Mouse (Mus musculus): ENCODE measurements around the gene Pxylp1. TPM values are rescaled to one million over a fixed set of nuclear protein-coding genes. Genes with fewer than 3 reads are reported as not detected.

Gene Pxylp1
- polyA plus RNA-seq, 1 experiment from 2014 or later = 13.8 TPM

DNA sequence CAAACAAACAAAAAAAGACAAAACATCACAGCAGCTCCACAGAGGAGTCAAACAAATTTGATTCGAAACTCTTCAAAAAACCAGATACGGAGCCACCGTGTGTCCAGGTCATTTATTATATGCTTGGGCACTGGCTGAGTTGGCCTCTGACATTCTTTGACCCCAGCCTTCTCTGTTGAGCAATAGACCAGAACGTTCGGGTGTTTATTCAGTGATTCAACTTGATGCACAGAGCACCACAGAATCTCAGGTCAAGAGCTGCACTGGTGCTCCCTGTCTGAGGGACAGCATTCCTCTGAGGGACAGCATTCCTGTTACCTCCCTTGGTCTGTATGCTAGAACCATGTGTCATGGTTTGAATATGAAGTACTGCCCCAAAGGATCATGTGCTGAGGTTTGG, 1.1 kb upstream of the Pxylp1 start:
- H3K27me3 ChIP-seq (ENCODE audit: insufficient read depth, low read length) = no peaks in the 10 kb centered on the region; the same call in 1 of the 2 replicates
- no peak for DNase-seq (ENCODE audit: low spot score)
- no peak for ATAC-seq (replicated peaks; ENCODE audit: low FRiP score, low read depth)
- no peaks in the 10 kb centered on the region; the same call in 1 of the 2 replicates for H3K4me1 ChIP-seq (replicated peaks; ENCODE audit: insufficient read depth, low read length)
- 43% methylated on average over 5 of the region's 5 CpGs for WGBS
- no peak overlapping the region for H3K9ac ChIP-seq (ENCODE audit: low read depth, low read length)
- H3K4me2 ChIP-seq (ENCODE audit: low read length) = no peak overlapping the region
- TF ChIP-seq CTCF (IDR thresholded peaks at IDR 0.05; ENCODE audit: low read depth) = no peak
- no peaks in the 10 kb centered on the region for H3K36me3 ChIP-seq (ENCODE audit: insufficient read depth, low read length)
- H3K9me3 ChIP-seq (replicated peaks; ENCODE audit: low read length) = no peaks in the 10 kb centered on the region
- no peak overlapping the region for H3K27ac ChIP-seq
- no peak overlapping the region for H3K4me3 ChIP-seq (replicated peaks; ENCODE audit: low read depth, low read length)

DNA sequence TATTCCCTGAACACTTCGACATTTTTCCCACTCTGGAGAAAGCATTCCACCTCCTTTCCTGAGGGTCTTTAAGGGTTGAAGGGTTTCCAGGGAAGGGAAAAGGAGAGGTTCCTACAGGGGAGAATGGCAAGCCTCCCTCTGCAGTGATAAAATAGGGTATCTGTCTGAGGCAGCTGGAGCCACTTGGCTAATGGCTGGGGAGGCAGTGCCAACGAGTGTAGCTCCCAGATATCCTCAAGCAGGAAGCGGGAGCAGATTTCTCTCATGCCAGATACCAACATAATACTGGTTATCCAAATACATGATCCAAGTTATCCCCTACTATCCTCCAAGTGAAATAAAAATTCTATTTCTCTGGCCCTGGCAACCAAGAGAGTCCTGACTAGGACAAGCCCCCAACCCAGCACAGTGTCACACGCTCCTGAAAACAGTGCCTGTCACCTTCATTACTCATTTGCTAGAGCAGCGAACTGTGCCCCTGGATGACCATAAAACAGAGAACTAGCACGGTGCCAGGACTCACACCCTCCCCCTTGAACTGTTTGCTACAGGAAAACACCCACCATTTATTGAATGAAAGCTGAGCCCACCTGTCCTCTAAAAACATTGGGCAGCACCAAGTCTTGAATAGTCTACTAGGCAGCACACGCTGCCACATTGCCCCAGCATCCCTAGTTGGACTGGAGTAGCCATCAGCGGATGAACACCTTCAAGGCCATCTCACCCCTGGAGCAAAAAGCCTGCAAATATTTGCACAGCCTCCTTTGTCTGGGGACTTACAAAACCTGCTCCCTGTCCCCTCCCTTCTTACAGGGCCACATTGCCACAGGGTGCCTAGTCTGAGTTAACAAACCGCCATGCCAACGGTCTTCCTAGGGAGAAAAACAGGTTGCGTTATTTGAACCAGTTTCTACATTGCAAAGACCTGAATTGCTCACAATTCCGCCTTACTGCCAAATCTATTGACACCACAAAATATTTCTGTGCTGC, 833 bp downstream of the Pxylp1 start:
- TF ChIP-seq CTCF (IDR thresholded peaks at IDR 0.05; ENCODE audit: low read depth) = no peak
- Histone ChIP-seq H3K4me1 (replicated peaks; ENCODE audit: insufficient read depth, low read length) (no peaks in the 10 kb centered on the region; the same call in 1 of the 2 replicates), H3K27me3 (ENCODE audit: insufficient read depth, low read length) (no peaks in the 10 kb centered on the region; the same call in 1 of the 2 replicates), H3K4me2 (ENCODE audit: low read length) (no peak overlapping the region), H3K36me3 (ENCODE audit: insufficient read depth, low read length) (no peaks in the 10 kb centered on the region), H3K4me3 (replicated peaks; ENCODE audit: low read depth, low read length) (no peak overlapping the region), H3K9ac (ENCODE audit: low read depth, low read length) (no peak overlapping the region), H3K27ac (no peak overlapping the region), H3K9me3 (replicated peaks; ENCODE audit: low read length) (no peaks in the 10 kb centered on the region)
- 59% methylated on average over 12 of the region's 12 CpGs for WGBS
- no peak for DNase-seq (ENCODE audit: low spot score)
- no peak for ATAC-seq (replicated peaks; ENCODE audit: low FRiP score, low read depth)

- H3K9me3 ChIP-seq (replicated peaks; ENCODE audit: low read length) = no peaks in the 10 kb centered on the region
- H3K9ac ChIP-seq (ENCODE audit: low read depth, low read length) = no peak overlapping the region
- ATAC-seq (replicated peaks; ENCODE audit: low FRiP score, low read depth) (no peak), DNase-seq (ENCODE audit: low spot score) (no peak)
- no peak overlapping the region for H3K4me2 ChIP-seq (ENCODE audit: low read length)
- H3K4me3 ChIP-seq (replicated peaks; ENCODE audit: low read depth, low read length) = no peak overlapping the region
- 87% methylated on average over 6 of the region's 6 CpGs for WGBS
- no peaks in the 10 kb centered on the region; the same call in 1 of the 2 replicates for H3K4me1 ChIP-seq (replicated peaks; ENCODE audit: insufficient read depth, low read length)
- H3K36me3 ChIP-seq (ENCODE audit: insufficient read depth, low read length) = no peaks in the 10 kb centered on the region
- H3K27me3 ChIP-seq (ENCODE audit: insufficient read depth, low read length) = no peaks in the 10 kb centered on the region; the same call in 1 of the 2 replicates
- no peak overlapping the region for H3K27ac ChIP-seq
- TF ChIP-seq CTCF (IDR thresholded peaks at IDR 0.05; ENCODE audit: low read depth) = no peak
Observed at GRCm38 (mm10) chr9:96890756-96891155, 1.7 kb downstream of the Pxylp1 start.

GRCm38 (mm10) chr9:96890266-96890665, 2.2 kb downstream of the Pxylp1 start:
- ATAC-seq (replicated peaks; ENCODE audit: low FRiP score, low read depth) (no peak), DNase-seq (ENCODE audit: low spot score) (no peak)
- Histone ChIP-seq H3K27me3 (ENCODE audit: insufficient read depth, low read length) (no peaks in the 10 kb centered on the region; the same call in 1 of the 2 replicates), H3K9ac (ENCODE audit: low read depth, low read length) (no peak overlapping the region), H3K4me2 (ENCODE audit: low read length) (0 out of 2 replicates have a peak overlapping the region, but pooled peaks have one; percentile 97), H3K4me3 (replicated peaks; ENCODE audit: low read depth, low read length) (no peak overlapping the region), H3K4me1 (replicated peaks; ENCODE audit: insufficient read depth, low read length) (no peaks in the 10 kb centered on the region; the same call in 1 of the 2 replicates), H3K36me3 (ENCODE audit: insufficient read depth, low read length) (no peaks in the 10 kb centered on the region), H3K27ac (no peak overlapping the region), H3K9me3 (replicated peaks; ENCODE audit: low read length) (no peaks in the 10 kb centered on the region)
- 88% methylated on average over 6 of the region's 6 CpGs for WGBS
- no peak for TF ChIP-seq CTCF (IDR thresholded peaks at IDR 0.05; ENCODE audit: low read depth)

GRCm38 (mm10) chr9:96889345-96890021, 3.0 kb downstream of the Pxylp1 start:
- no peaks in the 10 kb centered on the region for H3K36me3 ChIP-seq (ENCODE audit: insufficient read depth, low read length)
- peak; percentile 73 for TF ChIP-seq CTCF (IDR thresholded peaks at IDR 0.05; ENCODE audit: low read depth)
- H3K4me2 ChIP-seq (ENCODE audit: low read length) = peak overlapping the region; percentile 97
- ATAC-seq (replicated peaks; ENCODE audit: low FRiP score, low read depth) (peak; percentile 85), DNase-seq (ENCODE audit: low spot score) (peak; percentile 83)
- peak overlapping the region; percentile 86 for H3K9ac ChIP-seq (ENCODE audit: low read depth, low read length)
- peak overlapping the region; percentile 63 for H3K4me3 ChIP-seq (replicated peaks; ENCODE audit: low read depth, low read length)
- no peaks in the 10 kb centered on the region; the same call in 1 of the 2 replicates for H3K27me3 ChIP-seq (ENCODE audit: insufficient read depth, low read length)
- peak overlapping the region; percentile 81 for H3K27ac ChIP-seq
- WGBS = under 1% methylated on average over 60 of the region's 66 CpGs
- no peaks in the 10 kb centered on the region for H3K9me3 ChIP-seq (replicated peaks; ENCODE audit: low read length)
- no peaks in the 10 kb centered on the region; the same call in 1 of the 2 replicates for H3K4me1 ChIP-seq (replicated peaks; ENCODE audit: insufficient read depth, low read length)

GRCm38 (mm10) chr9:96888742-96889344, 3.6 kb downstream of the Pxylp1 start:
- no peak overlapping the region for H3K27ac ChIP-seq
- ATAC-seq (replicated peaks; ENCODE audit: low FRiP score, low read depth) = peak; percentile 12
- peak overlapping the region; percentile 97 for H3K4me2 ChIP-seq (ENCODE audit: low read length)
- under 1% methylated on average over 36 of the region's 37 CpGs for WGBS
- TF ChIP-seq CTCF (IDR thresholded peaks at IDR 0.05; ENCODE audit: low read depth) = no peak
- H3K36me3 ChIP-seq (ENCODE audit: insufficient read depth, low read length) = no peaks in the 10 kb centered on the region
- peak overlapping the region; percentile 86 for H3K9ac ChIP-seq (ENCODE audit: low read depth, low read length)
- peak overlapping the region; percentile 63 for H3K4me3 ChIP-seq (replicated peaks; ENCODE audit: low read depth, low read length)
- H3K27me3 ChIP-seq (ENCODE audit: insufficient read depth, low read length) = no peaks in the 10 kb centered on the region; the same call in 1 of the 2 replicates
- peak; percentile 47 for DNase-seq (ENCODE audit: low spot score)
- H3K9me3 ChIP-seq (replicated peaks; ENCODE audit: low read length) = no peaks in the 10 kb centered on the region
- H3K4me1 ChIP-seq (replicated peaks; ENCODE audit: insufficient read depth, low read length) = no peaks in the 10 kb centered on the region; the same call in 1 of the 2 replicates

All from kidney, postnatal 0 days (tissue).